Mouse (Mus musculus): ENCODE results near the gene Sesn1. TPM values are rescaled to one million over a fixed set of nuclear protein-coding genes. Genes with fewer than 3 reads are reported as not detected.
"Not testable (repeated sequence)": the region's sequence is repeated elsewhere in the genome, so short reads cannot be mapped to it uniquely, and the experiment has no call there.

Gene Sesn1
- polyA plus RNA-seq, 1 experiment from 2014 or later = 37.5 TPM

DNA sequence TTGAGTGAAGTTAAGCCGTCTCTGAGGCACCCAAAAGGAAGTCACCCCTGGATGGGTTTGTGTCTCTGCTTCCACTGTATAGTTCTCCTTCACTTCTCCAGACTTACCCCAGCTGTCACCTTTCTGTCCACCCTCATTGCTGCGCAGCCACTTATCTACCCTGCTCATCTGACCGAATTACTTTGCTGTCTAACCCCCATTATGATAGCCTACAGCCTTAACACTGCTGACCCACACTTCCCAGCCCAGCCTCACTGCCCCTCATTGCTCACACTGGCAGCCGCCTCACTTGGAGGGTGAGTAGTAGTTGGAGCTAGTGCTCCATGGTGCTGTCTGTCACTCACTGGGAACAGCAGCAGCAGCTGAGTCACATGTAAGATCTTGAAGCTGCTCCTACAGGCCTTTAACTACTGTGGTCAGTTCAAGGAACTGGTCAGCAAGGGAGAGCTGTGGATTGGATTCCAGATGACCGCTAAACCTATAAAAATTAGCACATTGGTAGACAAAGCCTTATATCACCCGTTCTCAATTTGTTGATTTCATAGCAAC is 4.6 kb downstream of the Sesn1 start:
- WGBS = 79% methylated on average over 6 of the region's 6 CpGs
- H3K9ac ChIP-seq (ENCODE audit: low read length) = no peak overlapping the region
- no peaks in the 10 kb centered on the region for H3K9me3 ChIP-seq (ENCODE audit: control insufficient read depth, low read length)
- H3K27me3 ChIP-seq (ENCODE audit: control insufficient read depth, insufficient read depth, low read length) = no peaks in the 10 kb centered on the region
- H3K4me3 ChIP-seq (ENCODE audit: control insufficient read depth in 1 of 2, insufficient read depth in 1 of 2, low read depth in 1 of 2, low read length in 2 of 2) = no peak overlapping the region
- H3K27ac ChIP-seq (replicated peaks in 1 of 2; ENCODE audit: control insufficient read depth in 1 of 2, insufficient read depth in 1 of 2, low read depth in 2 of 2, low read length in 2 of 2) = no peak overlapping the region
- no peak for ATAC-seq (ENCODE audit: insufficient number of reproducible peaks, insufficient read depth, low FRiP score, low read depth)
- peaks cover 3 to 23% of the 10 kb centered on the region in 2 experiments; a peak in 2 of 4 replicates for H3K4me1 ChIP-seq (ENCODE audit: control insufficient read depth in 2 of 2, insufficient read depth in 2 of 2, low read length in 2 of 2)
- no peak overlapping the region for H3K4me2 ChIP-seq (ENCODE audit: low read length)
- no peaks in the 10 kb centered on the region for H3K36me3 ChIP-seq (ENCODE audit: control insufficient read depth, insufficient read depth, low read length)

DNA sequence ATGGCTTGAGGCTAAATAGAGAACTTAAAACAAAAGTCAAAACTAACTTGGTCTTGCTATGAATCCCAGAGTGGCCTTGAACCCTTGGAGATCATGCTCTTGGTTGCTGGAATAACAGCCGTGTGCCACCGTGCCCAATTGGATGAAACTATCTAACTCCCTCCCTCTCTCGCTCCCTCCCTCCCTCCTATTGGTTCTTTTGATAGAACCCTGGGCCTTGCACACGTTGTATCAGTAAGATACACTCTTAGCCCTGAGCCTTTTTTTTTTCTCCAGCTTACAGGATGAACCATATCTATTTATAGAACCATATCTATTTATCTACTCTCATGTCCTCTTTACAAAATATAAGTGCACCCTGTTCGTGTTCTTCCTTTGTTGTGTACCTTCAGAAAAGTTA is 6.8 kb downstream of the Sesn1 start:
- Histone ChIP-seq H3K27ac (replicated peaks in 1 of 2; ENCODE audit: control insufficient read depth in 1 of 2, insufficient read depth in 1 of 2, low read depth in 2 of 2, low read length in 2 of 2) (no peak overlapping the region), H3K4me1 (ENCODE audit: control insufficient read depth in 2 of 2, insufficient read depth in 2 of 2, low read length in 2 of 2) (peaks cover 3 to 29% of the 10 kb centered on the region in 2 experiments; a peak in 2 of 4 replicates), H3K9me3 (ENCODE audit: control insufficient read depth, low read length) (no peaks in the 10 kb centered on the region), H3K4me3 (ENCODE audit: control insufficient read depth in 1 of 2, insufficient read depth in 1 of 2, low read depth in 1 of 2, low read length in 2 of 2) (no peak overlapping the region), H3K27me3 (ENCODE audit: control insufficient read depth, insufficient read depth, low read length) (no peaks in the 10 kb centered on the region), H3K36me3 (ENCODE audit: control insufficient read depth, insufficient read depth, low read length) (no peaks in the 10 kb centered on the region), H3K4me2 (ENCODE audit: low read length) (no peak overlapping the region), H3K9ac (ENCODE audit: low read length) (no peak overlapping the region)
- no peak for ATAC-seq (ENCODE audit: insufficient number of reproducible peaks, insufficient read depth, low FRiP score, low read depth)
- 69% methylated on average over 5 of the region's 5 CpGs for WGBS

DNA sequence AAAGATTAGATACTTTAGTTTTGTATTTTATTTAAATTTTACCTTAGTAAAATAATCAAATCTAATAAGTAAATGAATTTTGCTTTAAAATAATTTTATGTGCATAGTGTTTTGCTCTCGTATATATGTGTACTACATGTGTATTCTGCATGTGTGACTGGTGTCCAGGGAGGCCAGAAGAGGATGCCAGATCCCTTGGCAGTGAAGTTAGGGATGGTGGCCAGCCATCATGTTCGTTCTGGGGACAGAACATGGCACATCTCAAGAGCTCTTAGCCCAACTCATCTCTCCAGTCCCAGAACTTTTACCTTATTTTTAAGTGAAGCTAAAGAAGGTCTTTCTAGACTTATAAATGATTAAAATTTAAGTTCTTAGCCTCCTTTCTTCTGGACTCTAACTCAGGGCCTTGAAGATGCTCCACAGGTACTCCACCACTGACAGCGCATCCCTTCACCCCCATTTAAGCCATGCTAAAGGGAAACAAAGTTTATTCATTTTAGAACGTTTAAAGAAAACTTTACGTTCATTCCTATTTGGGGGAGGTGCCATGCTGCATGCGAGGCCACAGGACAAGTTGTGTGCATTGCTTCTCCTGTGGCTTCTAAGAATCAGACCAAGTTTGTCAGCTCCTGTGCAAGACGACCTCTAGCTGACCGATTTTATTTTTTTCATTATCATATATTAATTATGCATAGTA is 8.4 kb downstream of the Sesn1 start:
- Histone ChIP-seq H3K4me2 (ENCODE audit: low read length) (no peak overlapping the region), H3K27me3 (ENCODE audit: control insufficient read depth, insufficient read depth, low read length) (no peaks in the 10 kb centered on the region), H3K9me3 (ENCODE audit: control insufficient read depth, low read length) (no peaks in the 10 kb centered on the region), H3K36me3 (ENCODE audit: control insufficient read depth, insufficient read depth, low read length) (no peaks in the 10 kb centered on the region), H3K27ac (replicated peaks in 1 of 2; ENCODE audit: control insufficient read depth in 1 of 2, insufficient read depth in 1 of 2, low read depth in 2 of 2, low read length in 2 of 2) (no peak overlapping the region), H3K4me3 (ENCODE audit: control insufficient read depth in 1 of 2, insufficient read depth in 1 of 2, low read depth in 1 of 2, low read length in 2 of 2) (no peak overlapping the region), H3K4me1 (ENCODE audit: control insufficient read depth in 2 of 2, insufficient read depth in 2 of 2, low read length in 2 of 2) (peaks cover 3 to 26% of the 10 kb centered on the region in 2 experiments; a peak in 3 of 4 replicates), H3K9ac (ENCODE audit: low read length) (no peak overlapping the region)
- no peak for ATAC-seq (ENCODE audit: insufficient number of reproducible peaks, insufficient read depth, low FRiP score, low read depth)
- 87% methylated on average over 8 of the region's 8 CpGs for WGBS

DNA sequence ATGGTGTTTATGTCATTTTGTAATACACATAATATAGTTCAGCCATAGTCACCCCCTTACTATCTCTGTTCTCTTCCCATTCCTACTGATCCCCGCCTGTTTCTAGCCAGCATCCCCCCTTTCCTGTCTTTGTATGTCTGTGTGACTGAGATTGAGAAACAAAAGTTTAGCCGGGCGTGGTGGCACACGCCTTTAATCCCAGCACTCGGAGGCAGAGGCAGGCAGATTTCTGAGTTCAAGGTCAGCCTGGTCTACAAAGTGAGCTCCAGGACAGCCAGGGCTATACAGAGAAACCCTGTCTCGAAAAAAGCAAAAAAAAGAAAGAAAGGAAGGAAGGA is 9.0 kb downstream of the Sesn1 start:
- H3K9ac ChIP-seq (ENCODE audit: low read length); H3K27me3 ChIP-seq (ENCODE audit: control insufficient read depth, insufficient read depth, low read length); H3K9me3 ChIP-seq (ENCODE audit: control insufficient read depth, low read length); H3K4me2 ChIP-seq (ENCODE audit: low read length); H3K36me3 ChIP-seq (ENCODE audit: control insufficient read depth, insufficient read depth, low read length); ATAC-seq (ENCODE audit: insufficient number of reproducible peaks, insufficient read depth, low FRiP score, low read depth); H3K4me3 ChIP-seq (ENCODE audit: control insufficient read depth in 1 of 2, insufficient read depth in 1 of 2, low read depth in 1 of 2, low read length in 2 of 2); H3K27ac ChIP-seq (replicated peaks in 1 of 2; ENCODE audit: control insufficient read depth in 1 of 2, insufficient read depth in 1 of 2, low read depth in 2 of 2, low read length in 2 of 2): not testable (repeated sequence)
- peaks cover 3 to 22% of the 10 kb centered on the region in 2 experiments; a peak in 3 of 4 replicates for H3K4me1 ChIP-seq (ENCODE audit: control insufficient read depth in 2 of 2, insufficient read depth in 2 of 2, low read length in 2 of 2)
- 88% methylated on average over 6 of the region's 6 CpGs for WGBS

DNA sequence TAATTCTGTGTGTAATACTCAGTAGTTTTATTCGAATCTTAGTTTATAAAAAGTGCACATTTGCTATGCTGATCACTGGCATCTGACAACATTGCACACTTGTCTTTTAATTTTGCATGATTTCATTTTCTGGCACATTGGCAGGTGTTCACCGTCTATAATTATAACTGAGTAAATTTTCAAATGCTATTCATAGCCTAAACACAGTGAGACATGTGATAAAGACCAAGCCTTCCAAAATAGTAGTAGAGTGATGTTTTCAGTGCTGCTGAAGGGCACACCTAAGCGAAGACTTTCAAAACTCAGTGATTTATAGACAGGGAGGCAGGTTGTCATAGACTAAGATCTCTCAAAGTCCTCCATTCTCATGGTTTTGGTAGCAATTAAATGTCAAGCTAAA is 9.6 kb downstream of the Sesn1 start:
- Histone ChIP-seq H3K4me1 (ENCODE audit: control insufficient read depth in 2 of 2, insufficient read depth in 2 of 2, low read length in 2 of 2) (peaks cover 4 to 23% of the 10 kb centered on the region in 2 experiments), H3K4me3 (ENCODE audit: control insufficient read depth in 1 of 2, insufficient read depth in 1 of 2, low read depth in 1 of 2, low read length in 2 of 2) (no peak overlapping the region), H3K27ac (replicated peaks in 1 of 2; ENCODE audit: control insufficient read depth in 1 of 2, insufficient read depth in 1 of 2, low read depth in 2 of 2, low read length in 2 of 2) (0 out of 4 replicates have a peak overlapping the region, but pooled peaks of 1 of the 2 experiments have one; percentile 10), H3K9ac (ENCODE audit: low read length) (no peak overlapping the region), H3K36me3 (ENCODE audit: control insufficient read depth, insufficient read depth, low read length) (no peaks in the 10 kb centered on the region), H3K9me3 (ENCODE audit: control insufficient read depth, low read length) (no peaks in the 10 kb centered on the region), H3K4me2 (ENCODE audit: low read length) (0 out of 2 replicates have a peak overlapping the region, but pooled peaks have one; percentile 36), H3K27me3 (ENCODE audit: control insufficient read depth, insufficient read depth, low read length) (no peaks in the 10 kb centered on the region)
- 51% methylated on average over 3 of the region's 3 CpGs for WGBS
- no peak for ATAC-seq (ENCODE audit: insufficient number of reproducible peaks, insufficient read depth, low FRiP score, low read depth)

DNA sequence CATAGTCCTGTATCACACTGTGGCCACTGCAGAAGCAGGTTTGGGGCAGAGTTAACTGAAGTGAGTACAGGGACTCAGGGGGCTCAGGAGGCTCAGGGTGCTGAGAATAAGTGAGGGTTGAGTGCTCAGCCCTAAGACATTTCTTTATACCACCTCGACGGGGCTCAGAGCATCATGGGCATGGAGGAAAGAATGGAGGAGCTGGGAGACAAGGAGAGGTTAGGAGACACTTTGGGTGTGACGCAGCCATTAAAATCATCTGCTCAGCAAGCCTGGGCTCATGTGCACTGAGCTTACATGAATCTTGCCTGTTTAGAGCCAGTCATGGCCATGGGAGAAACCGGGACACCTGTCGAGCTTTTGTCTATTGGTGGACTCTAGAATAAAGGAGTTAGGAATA is 10.7 kb downstream of the Sesn1 start:
- no peak for ATAC-seq (ENCODE audit: insufficient number of reproducible peaks, insufficient read depth, low FRiP score, low read depth)
- no peak overlapping the region for H3K4me3 ChIP-seq (ENCODE audit: control insufficient read depth in 1 of 2, insufficient read depth in 1 of 2, low read depth in 1 of 2, low read length in 2 of 2)
- H3K9ac ChIP-seq (ENCODE audit: low read length) = no peak overlapping the region
- peaks cover 2 to 23% of the 10 kb centered on the region in 2 experiments for H3K4me1 ChIP-seq (ENCODE audit: control insufficient read depth in 2 of 2, insufficient read depth in 2 of 2, low read length in 2 of 2)
- no peaks in the 10 kb centered on the region for H3K27me3 ChIP-seq (ENCODE audit: control insufficient read depth, insufficient read depth, low read length)
- H3K36me3 ChIP-seq (ENCODE audit: control insufficient read depth, insufficient read depth, low read length) = no peaks in the 10 kb centered on the region
- no peak overlapping the region for H3K27ac ChIP-seq (replicated peaks in 1 of 2; ENCODE audit: control insufficient read depth in 1 of 2, insufficient read depth in 1 of 2, low read depth in 2 of 2, low read length in 2 of 2)
- WGBS = 91% methylated on average over 5 of the region's 5 CpGs
- H3K9me3 ChIP-seq (ENCODE audit: control insufficient read depth, low read length) = no peaks in the 10 kb centered on the region
- H3K4me2 ChIP-seq (ENCODE audit: low read length) = no peak overlapping the region

DNA sequence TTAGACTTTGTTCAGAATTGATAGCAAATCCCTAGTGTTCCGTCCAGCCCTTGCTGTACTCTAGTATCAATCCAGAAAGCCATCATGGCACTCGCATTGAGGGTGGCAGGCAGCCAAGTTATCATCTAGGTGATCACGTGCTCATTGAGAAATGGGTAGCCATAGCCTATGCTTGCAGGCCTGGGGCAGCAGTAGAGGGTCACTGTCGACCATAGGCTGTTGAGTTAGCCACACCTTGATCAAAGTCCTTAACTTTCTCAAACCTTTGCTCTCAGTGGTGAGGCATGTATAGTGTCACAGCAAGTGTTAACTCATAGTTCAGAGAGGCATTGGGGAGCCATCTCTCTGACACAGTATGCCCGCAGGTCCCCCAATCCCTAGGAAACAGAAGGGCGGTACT is 11.4 kb downstream of the Sesn1 start:
- 84% methylated on average over 6 of the region's 6 CpGs for WGBS
- no peak overlapping the region for H3K27ac ChIP-seq (replicated peaks in 1 of 2; ENCODE audit: control insufficient read depth in 1 of 2, insufficient read depth in 1 of 2, low read depth in 2 of 2, low read length in 2 of 2)
- H3K9ac ChIP-seq (ENCODE audit: low read length) = no peak overlapping the region
- H3K4me1 ChIP-seq (ENCODE audit: control insufficient read depth in 2 of 2, insufficient read depth in 2 of 2, low read length in 2 of 2) = peaks cover 2 to 23% of the 10 kb centered on the region in 2 experiments
- no peaks in the 10 kb centered on the region for H3K27me3 ChIP-seq (ENCODE audit: control insufficient read depth, insufficient read depth, low read length)
- no peaks in the 10 kb centered on the region for H3K9me3 ChIP-seq (ENCODE audit: control insufficient read depth, low read length)
- ATAC-seq (ENCODE audit: insufficient number of reproducible peaks, insufficient read depth, low FRiP score, low read depth) = no peak
- no peaks in the 10 kb centered on the region for H3K36me3 ChIP-seq (ENCODE audit: control insufficient read depth, insufficient read depth, low read length)
- H3K4me2 ChIP-seq (ENCODE audit: low read length) = no peak overlapping the region
- no peak overlapping the region for H3K4me3 ChIP-seq (ENCODE audit: control insufficient read depth in 1 of 2, insufficient read depth in 1 of 2, low read depth in 1 of 2, low read length in 2 of 2)

Measured in heart, embryonic 14.5 days (tissue).